Mouse (Mus musculus) hindbrain, embryonic 11.5 days (tissue): ENCODE measurements around the gene Pik3r6. TPM values are rescaled to one million over a fixed set of nuclear protein-coding genes. Genes with fewer than 3 reads are reported as not detected.

Source experiments
- ATAC-seq: fragments of 200-750 bp; cut with Nextera tagmentation; 2 replicates; pipeline ENCODE4 v1.8.0; 2017; ENCODE audit warnings: mild to moderate bottlenecking, moderate TSS enrichment, moderate library complexity; ENCODE audit not compliant: low FRiP score
- DNase-seq: peaks from one replicate; pipeline ENCODE4 v3.0.0-alpha.2; 2015; ENCODE audit warnings: low spot score
- H3K27ac ChIP-seq: fragments of 300-500 bp; sonication (generic); 2 replicates; pipeline ENCODE4 v1.5.1; 2014; ENCODE audit warnings: mild to moderate bottlenecking, low read depth, low read length
- H3K27me3 ChIP-seq: fragments of 300-500 bp; sonication (generic); 2 replicates; pipeline ENCODE4 v1.6.1; 2014; ENCODE audit warnings: mild to moderate bottlenecking, low read length, moderate library complexity, mixed read lengths; ENCODE audit not compliant: control insufficient read depth, insufficient read depth
- H3K36me3 ChIP-seq: fragments of 300-500 bp; sonication (generic); 2 replicates; pipeline ENCODE4 v1.6.1; 2014; ENCODE audit warnings: mild to moderate bottlenecking, low read length, moderate library complexity, mixed read lengths; ENCODE audit not compliant: control insufficient read depth, insufficient read depth
- H3K4me1 ChIP-seq: fragments of 300-500 bp; sonication (generic); replicated peaks from 2 replicates; pipeline ENCODE4 v1.6.1; 2014; ENCODE audit warnings: low read length, mixed read lengths; ENCODE audit not compliant: control insufficient read depth, insufficient read depth
- H3K4me2 ChIP-seq: fragments of 300-500 bp; sonication (generic); replicated peaks from 2 replicates; pipeline ENCODE4 v1.6.1; 2014; ENCODE audit warnings: mild to moderate bottlenecking, low read depth, low read length
- H3K4me3 ChIP-seq: fragments of 300-500 bp; sonication (generic); 2 replicates; pipeline ENCODE4 v1.5.1; 2014; ENCODE audit warnings: low read depth, low read length
- H3K9ac ChIP-seq: fragments of 300-500 bp; sonication (generic); 2 replicates; pipeline ENCODE4 v1.6.1; 2014; ENCODE audit warnings: low read depth, low read length
- H3K9me3 ChIP-seq: fragments of 300-500 bp; sonication (generic); 2 replicates; pipeline ENCODE4 v1.6.1; 2016; ENCODE audit warnings: low read length; ENCODE audit not compliant: control insufficient read depth
- WGBS: fragments of 180-500 bp; shearing (Covaris S2); extraction: QIAGEN DNeasy Blood & Tissue Kit; methylation state at CpG from one replicate; pipeline ENCODE4 v1.1.7; 2014; 5-methylcytosine and 5-hydroxymethylcytosine counted together
- polyA plus RNA-seq: library from polyadenylated mRNA; unstranded; fragments of >200 nt; fragmentation: Nextera tagmentation; extraction: Ambion mirVana; gene quantifications from 2 replicates; pipeline ENCODE4 v1.2.1, GENCODE M21; 2014

Pik3r6 gene
- polyA plus RNA-seq, 1 experiment from 2014 or later = 1.2 TPM

DNA sequence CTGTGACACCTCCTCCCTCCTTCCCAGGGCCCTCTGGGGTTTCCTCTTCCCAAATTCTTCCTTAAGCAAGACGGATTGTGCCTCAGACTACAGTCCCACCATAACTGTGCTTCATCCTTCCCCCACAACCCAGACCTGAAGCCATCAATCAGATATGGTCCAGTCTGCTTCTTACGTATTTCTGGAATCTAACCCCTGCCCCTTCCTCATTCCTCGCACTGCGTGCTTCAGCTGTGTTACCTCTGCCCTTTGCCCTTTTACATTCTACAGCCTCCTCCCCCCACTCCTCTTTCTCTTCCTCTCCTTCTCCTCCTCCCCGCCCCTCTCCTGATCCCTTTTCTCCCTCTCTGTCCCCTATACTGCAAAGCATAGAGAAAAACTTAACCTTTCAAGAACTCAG lies 88.9 kb downstream of the Pik3r6 start:
- no peak for ATAC-seq
- WGBS = 3% methylated on average over 5 of the region's 5 CpGs
- Histone ChIP-seq H3K27me3 (no peaks in the 10 kb centered on the region), H3K9me3 (no peaks in the 10 kb centered on the region), H3K4me1 (peaks cover 5% of the 10 kb centered on the region; the same call in 1 of the 2 replicates), H3K4me3 (no peak overlapping the region), H3K36me3 (no peaks in the 10 kb centered on the region), H3K9ac (no peak overlapping the region), H3K27ac (no peak overlapping the region), H3K4me2 (no peak overlapping the region)
- DNase-seq = peak; percentile 25

DNA sequence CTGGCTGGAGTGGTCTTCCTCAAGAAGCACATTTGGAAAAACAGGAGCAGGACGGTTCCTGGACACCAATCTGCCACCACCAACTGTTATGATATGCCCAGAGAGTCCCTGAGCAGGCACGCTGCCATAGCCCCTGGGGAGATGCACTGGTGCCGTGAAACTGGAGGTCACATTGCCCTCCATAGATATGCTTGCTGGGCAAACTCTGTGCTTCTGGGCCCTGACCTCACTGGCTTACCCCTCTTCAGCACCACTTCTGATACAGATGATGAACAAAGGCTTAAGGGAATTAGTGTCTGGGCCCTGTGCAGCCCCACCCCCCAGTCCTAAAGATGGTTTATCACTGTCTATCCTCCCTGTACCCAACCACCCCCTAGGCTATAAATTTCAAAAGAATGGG lies 90.4 kb downstream of the Pik3r6 start:
- H3K4me1 ChIP-seq = peaks cover 5% of the 10 kb centered on the region; the same call in 1 of the 2 replicates
- ATAC-seq (no peak), DNase-seq (no peak)
- H3K36me3 ChIP-seq = no peaks in the 10 kb centered on the region
- H3K27ac ChIP-seq = no peak overlapping the region
- no peaks in the 10 kb centered on the region for H3K27me3 ChIP-seq
- no peak overlapping the region for H3K4me2 ChIP-seq
- no peak overlapping the region for H3K4me3 ChIP-seq
- WGBS = 54% methylated on average over 3 of the region's 3 CpGs
- no peak overlapping the region for H3K9ac ChIP-seq
- no peaks in the 10 kb centered on the region for H3K9me3 ChIP-seq

DNA sequence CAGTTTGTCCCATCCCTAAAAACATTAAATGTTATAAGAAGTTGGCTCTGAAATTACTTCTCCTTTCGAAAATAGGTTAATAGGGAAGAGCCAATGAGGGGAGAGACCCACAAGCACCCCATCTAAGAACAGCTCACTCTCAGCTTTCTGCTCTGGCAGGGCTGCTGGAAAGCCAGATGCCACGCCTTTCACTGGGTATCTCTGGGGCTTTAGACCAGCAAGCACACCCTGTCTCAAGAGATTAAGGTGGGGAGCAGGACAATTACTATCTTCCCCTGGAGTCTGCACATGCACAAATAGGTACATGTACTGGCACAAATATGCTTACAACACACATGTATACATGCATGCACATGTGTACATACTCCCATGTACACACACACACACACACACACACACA lies 95.1 kb downstream of the Pik3r6 start:
- Histone ChIP-seq H3K27ac (no peak overlapping the region), H3K27me3 (no peaks in the 10 kb centered on the region), H3K9ac (no peak overlapping the region), H3K4me2 (no peak overlapping the region), H3K36me3 (no peaks in the 10 kb centered on the region), H3K9me3 (no peaks in the 10 kb centered on the region), H3K4me1 (no peaks in the 10 kb centered on the region; the same call in 1 of the 2 replicates), H3K4me3 (no peak overlapping the region)
- 83% methylated on average over 2 of the region's 2 CpGs for WGBS
- ATAC-seq = no peak
- DNase-seq = no peak

DNA sequence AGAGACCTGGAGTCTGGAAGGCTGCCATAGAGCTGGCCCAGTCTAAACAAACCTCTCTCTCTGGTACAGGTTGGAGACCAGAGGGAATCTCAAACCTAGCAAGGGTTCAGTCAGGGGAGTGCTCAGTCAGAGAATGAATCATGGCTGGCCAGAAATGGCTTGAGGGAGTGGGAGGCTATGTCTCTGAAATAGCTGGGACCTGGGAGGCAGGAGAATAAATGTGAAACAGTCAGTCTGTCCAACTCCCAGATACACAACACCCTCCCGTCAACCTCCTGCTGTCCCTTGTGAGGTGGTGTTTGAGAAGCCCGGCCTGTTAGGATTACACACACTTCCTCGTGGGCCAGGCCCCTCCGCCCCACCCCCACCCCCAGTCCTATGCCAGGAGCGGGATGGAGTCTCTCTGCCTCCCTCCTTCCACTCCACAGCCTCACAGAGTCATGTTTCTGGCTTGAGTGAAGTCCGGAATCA lies 97.8 kb downstream of the Pik3r6 start:
- Histone ChIP-seq H3K4me3 (no peak overlapping the region), H3K4me1 (no peaks in the 10 kb centered on the region), H3K9me3 (no peaks in the 10 kb centered on the region), H3K27ac (no peak overlapping the region), H3K4me2 (no peak overlapping the region), H3K9ac (no peak overlapping the region), H3K36me3 (no peaks in the 10 kb centered on the region), H3K27me3 (no peaks in the 10 kb centered on the region)
- DNase-seq = no peak
- 41% methylated on average over 6 of the region's 6 CpGs for WGBS
- no peak for ATAC-seq

DNA sequence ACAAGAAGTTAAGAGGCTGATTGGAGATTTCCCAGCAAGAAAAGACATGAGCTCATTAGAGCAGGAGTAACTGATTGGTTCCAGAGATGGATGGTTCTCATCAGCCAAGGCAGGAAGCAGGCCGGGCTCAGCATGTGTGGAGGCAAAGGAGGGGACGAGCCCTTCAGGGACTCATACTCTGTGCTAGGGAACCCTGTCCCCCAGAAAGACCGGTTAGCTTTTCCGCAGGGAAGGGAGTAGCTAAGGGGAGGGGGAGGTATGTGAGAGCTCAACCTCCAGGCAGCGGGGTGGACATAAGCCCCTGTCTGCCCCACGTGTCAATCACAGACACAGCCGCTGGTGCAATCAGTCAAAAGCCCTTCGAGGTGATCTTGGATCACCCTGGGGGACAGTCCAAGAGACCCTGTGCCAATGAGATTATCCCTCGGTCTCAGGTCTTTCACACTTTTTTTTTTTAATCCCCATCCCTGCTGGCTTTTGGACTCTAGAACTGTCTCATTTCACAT lies 98.7 kb downstream of the Pik3r6 start:
- DNase-seq (peak; percentile 29), ATAC-seq (no peak)
- Histone ChIP-seq H3K9me3 (no peaks in the 10 kb centered on the region), H3K4me1 (no peaks in the 10 kb centered on the region), H3K27ac (no peak overlapping the region), H3K9ac (no peak overlapping the region), H3K27me3 (no peaks in the 10 kb centered on the region), H3K36me3 (no peaks in the 10 kb centered on the region), H3K4me2 (no peak overlapping the region), H3K4me3 (no peak overlapping the region)
- 10% methylated on average over 8 of the region's 9 CpGs for WGBS

Other genes starting within 250 kb of the Pik3r6 start
- 7.7 and 11.9 TPM in 2 replicates for gene Ntn1, start 102.2 kb upstream of the Pik3r6 start, polyA plus RNA-seq
- 0.73 and 0.74 TPM in 2 replicates for gene Pik3r5, start 70.9 kb upstream of the Pik3r6 start, polyA plus RNA-seq
- 0.10 TPM in 1 of 2 replicates, not detected in the other for gene Mfsd6l, start 53.2 kb downstream of the Pik3r6 start, polyA plus RNA-seq
- 1.4 and 1.6 TPM in 2 replicates for gene Ccdc42, start 84.0 kb downstream of the Pik3r6 start, polyA plus RNA-seq
- gene Myh10, start 188.5 kb downstream of the Pik3r6 start, polyA plus RNA-seq = 131 and 140 TPM in 2 replicates